Mouse (Mus musculus) midbrain, embryonic 10.5 days (tissue): ENCODE results near the gene Muc4. TPM values are rescaled to one million over a fixed set of nuclear protein-coding genes. Genes with fewer than 3 reads are reported as not detected.
A peak's percentile ranks its signal among the peaks of the same experiment; 100 is the strongest.

ENCODE experiments used
- DNase-seq: peaks from one replicate; pipeline ENCODE4 v3.0.0-alpha.2; 2017; ENCODE audit warnings: low spot score
- H3K27ac ChIP-seq: fragments of 300-500 bp; sonication (generic); replicated peaks from 2 replicates; pipeline ENCODE4 v1.5.1; 2016; ENCODE audit warnings: mild to moderate bottlenecking
- H3K27me3 ChIP-seq: fragments of 300-500 bp; sonication (generic); 2 replicates; pipeline ENCODE4 v1.6.1; 2016; ENCODE audit warnings: low read depth, mild to moderate bottlenecking; ENCODE audit not compliant: poor library complexity, severe bottlenecking
- H3K36me3 ChIP-seq: fragments of 300-500 bp; sonication (generic); 2 replicates; pipeline ENCODE4 v1.6.1; 2016; ENCODE audit warnings: mild to moderate bottlenecking, moderate library complexity
- H3K4me1 ChIP-seq: fragments of 300-500 bp; sonication (generic); 2 replicates; pipeline ENCODE4 v1.6.1; 2016
- H3K4me3 ChIP-seq: fragments of 300-500 bp; sonication (generic); 2 replicates; pipeline ENCODE4 v1.5.1; 2016; ENCODE audit warnings: mild to moderate bottlenecking, moderate library complexity
- H3K9me3 ChIP-seq: fragments of 300-500 bp; sonication (generic); replicated peaks from 2 replicates; pipeline ENCODE4 v1.6.1; 2016; ENCODE audit warnings: mild to moderate bottlenecking
- WGBS: fragments of 180-500 bp; shearing (Covaris S2); methylation state at CpG from one replicate; pipeline ENCODE4 v1.1.7; 2016; 5-methylcytosine and 5-hydroxymethylcytosine counted together
- polyA plus RNA-seq: library from polyadenylated mRNA; unstranded; fragments of >200 nt; fragmentation: Nextera tagmentation; extraction: Ambion mirVana; gene quantifications from 2 replicates; pipeline ENCODE4 v1.2.1, GENCODE M21; 2016

The Muc4 gene
- polyA plus RNA-seq, 1 experiment from 2014 or later, result 1.5 TPM

GRCm38 (mm10) chr16:32784840-32785239, 49.2 kb downstream of the Muc4 start:
- H3K4me1 ChIP-seq, result peaks cover 3% of the 10 kb centered on the region; the same call in 1 of the 2 replicates
- no peaks in the 10 kb centered on the region for H3K36me3 ChIP-seq
- no peaks in the 10 kb centered on the region for H3K9me3 ChIP-seq
- no peak overlapping the region for H3K27ac ChIP-seq
- 89% methylated on average over 13 of the region's 13 CpGs for WGBS
- no peaks in the 10 kb centered on the region for H3K27me3 ChIP-seq
- no peak overlapping the region for H3K4me3 ChIP-seq
- no peak for DNase-seq

GRCm38 (mm10) chr16:32790056-32790455, 54.4 kb downstream of the Muc4 start:
- 94% methylated on average over 5 of the region's 5 CpGs for WGBS
- Histone ChIP-seq H3K36me3 (no peaks in the 10 kb centered on the region), H3K9me3 (no peaks in the 10 kb centered on the region), H3K4me1 (no peaks in the 10 kb centered on the region), H3K27ac (no peak overlapping the region), H3K4me3 (no peak overlapping the region), H3K27me3 (no peaks in the 10 kb centered on the region)
- DNase-seq, result no peak

DNA sequence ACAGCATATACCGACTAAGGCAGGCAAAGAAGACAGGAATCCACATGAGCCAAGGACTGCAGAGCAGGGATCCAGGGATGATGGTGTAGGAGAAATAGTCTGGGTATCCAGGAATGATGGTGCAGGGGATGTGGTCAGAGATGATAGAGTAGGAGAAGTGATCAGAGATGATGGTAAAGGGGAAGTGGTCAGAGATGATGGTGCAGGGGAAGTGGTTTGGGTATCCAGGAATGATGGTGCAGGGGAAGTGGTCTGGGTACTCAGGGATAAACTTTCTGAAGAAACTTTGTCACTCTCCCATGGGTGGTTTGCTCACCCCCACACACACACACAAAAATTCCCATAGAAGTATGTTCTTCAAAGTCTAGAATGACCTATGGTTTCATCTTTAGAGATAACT, 59.5 kb downstream of the Muc4 start:
- no peak for DNase-seq
- H3K9me3 ChIP-seq, result no peaks in the 10 kb centered on the region
- no peaks in the 10 kb centered on the region for H3K36me3 ChIP-seq
- H3K4me1 ChIP-seq, result no peaks in the 10 kb centered on the region
- no peak overlapping the region for H3K4me3 ChIP-seq
- WGBS, result 83% methylated on average over 1 of the region's 1 CpGs
- H3K27ac ChIP-seq, result no peak overlapping the region
- no peaks in the 10 kb centered on the region for H3K27me3 ChIP-seq

DNA sequence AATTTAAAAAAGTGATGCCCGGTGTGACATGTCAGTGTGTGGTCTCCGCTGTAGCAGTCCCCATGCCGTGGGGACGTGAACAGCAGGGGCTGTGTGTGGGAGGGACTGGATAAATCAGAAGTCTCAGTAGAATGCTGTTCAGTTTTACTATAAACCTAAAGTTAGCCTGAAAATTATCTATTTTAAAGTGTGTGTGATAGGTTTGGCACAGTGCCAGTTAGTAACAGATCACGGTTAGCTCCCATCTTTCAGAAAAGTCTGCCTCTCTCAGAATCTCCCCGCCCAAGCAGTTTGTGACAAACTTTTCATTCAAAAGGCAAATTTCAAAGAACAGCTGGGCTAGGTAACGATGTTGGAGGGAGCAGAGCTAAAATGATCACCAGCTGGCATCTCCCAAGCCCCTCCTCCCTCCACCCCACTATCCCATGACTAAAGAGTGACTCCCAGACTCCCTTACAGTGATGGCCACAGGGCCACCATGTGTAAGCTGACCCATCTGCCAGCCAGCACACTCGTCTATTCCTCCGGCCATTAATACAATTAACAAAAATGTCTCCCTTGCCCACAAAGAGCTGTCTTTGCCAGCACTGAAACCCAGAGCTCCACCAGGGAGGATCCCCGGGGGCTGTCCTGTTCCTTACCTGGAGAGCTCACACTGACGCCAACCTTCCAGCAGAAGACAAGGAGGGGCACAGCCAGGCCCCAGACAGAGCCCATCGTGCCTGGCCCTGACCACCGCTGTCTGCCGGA, 61.2 kb downstream of the Muc4 start:
- 89% methylated on average over 14 of the region's 14 CpGs for WGBS
- Histone ChIP-seq H3K4me1 (no peaks in the 10 kb centered on the region), H3K27me3 (no peaks in the 10 kb centered on the region), H3K27ac (no peak overlapping the region), H3K9me3 (no peaks in the 10 kb centered on the region), H3K4me3 (no peak overlapping the region), H3K36me3 (no peaks in the 10 kb centered on the region)
- no peak for DNase-seq

DNA sequence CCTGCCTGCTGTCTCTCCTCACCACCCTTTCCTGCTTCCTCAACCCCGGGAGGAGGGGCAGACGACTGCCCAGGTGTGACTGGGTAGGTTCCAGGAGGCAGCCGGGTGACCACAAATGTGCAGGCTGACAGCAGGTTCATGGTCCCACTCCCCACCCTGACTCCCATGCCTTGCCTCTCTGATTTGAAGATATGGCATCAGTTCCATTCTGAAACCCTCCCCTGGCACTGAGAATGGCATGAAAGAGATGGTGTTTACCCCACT, 61.7 kb downstream of the Muc4 start, which contains the start of gene Muc20:
Gene Muc20 (minus strand): TSS at position 10 of the 264 bp plus-strand sequence.
- DNase-seq, result no peak
- H3K4me3 ChIP-seq, result no peak within 1 kb of the TSS
- H3K36me3 ChIP-seq, result no peaks in the 10 kb centered on the region
- H3K4me1 ChIP-seq, result no peaks in the 10 kb centered on the region
- WGBS, result 79% methylated on average over 3 of the region's 3 CpGs
- no peak within 1 kb of the TSS for H3K27ac ChIP-seq
- no peaks in the 10 kb centered on the region for H3K27me3 ChIP-seq
- H3K9me3 ChIP-seq, result no peaks in the 10 kb centered on the region

DNA sequence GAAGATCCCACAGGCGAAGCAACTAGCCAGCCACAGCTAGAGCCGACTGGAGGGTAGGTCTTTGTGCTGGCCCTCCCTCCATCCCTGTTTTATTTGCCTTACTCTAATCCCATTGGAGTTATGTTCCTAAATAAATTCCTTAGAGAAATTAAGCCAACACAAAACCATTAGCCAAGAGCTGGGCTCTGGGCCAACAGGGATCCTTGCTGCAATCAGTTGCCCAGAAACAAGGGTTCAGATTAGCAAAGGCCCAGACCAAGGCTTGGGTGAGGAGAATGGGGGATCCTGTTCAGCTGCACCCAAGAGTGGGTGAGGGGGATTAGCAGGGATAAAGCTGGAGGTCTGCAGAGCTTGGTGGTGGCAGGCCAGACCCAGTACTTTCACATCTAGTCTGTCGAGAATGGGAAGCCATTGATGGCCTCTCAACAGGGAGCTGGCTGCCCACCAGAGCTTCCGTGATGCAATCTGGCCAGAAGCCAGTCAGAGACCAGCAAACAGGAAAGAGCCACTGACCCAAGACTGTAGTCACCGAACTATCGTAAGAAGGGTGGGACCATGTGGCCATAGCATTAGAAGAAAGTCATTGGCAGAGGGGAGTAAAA, 67.7 kb downstream of the Muc4 start:
- DNase-seq, result no peak
- Histone ChIP-seq H3K9me3 (no peaks in the 10 kb centered on the region), H3K27me3 (no peaks in the 10 kb centered on the region), H3K36me3 (no peaks in the 10 kb centered on the region), H3K4me1 (peaks cover 35% of the 10 kb centered on the region), H3K4me3 (no peak overlapping the region), H3K27ac (no peak overlapping the region)
- 69% methylated on average over 6 of the region's 6 CpGs for WGBS

DNA sequence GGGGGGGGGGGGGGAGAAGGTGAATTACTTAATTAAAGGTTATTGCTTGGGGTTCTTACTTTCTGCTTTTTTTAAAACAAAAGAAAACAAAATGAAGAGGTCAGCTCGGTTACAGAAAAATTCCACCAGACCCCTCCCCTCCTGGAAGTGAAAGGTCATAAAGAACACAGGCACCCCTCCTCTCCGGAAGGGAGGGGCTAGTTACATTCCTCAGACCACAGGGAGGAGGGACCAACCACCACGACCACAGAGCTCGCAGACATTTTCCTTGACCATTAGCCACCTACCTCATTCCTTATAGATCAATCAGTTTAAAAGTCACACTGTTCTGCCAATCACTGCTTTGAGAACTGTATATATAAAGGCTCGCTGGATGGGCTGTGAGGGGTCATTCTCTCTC, 68.2 kb downstream of the Muc4 start:
- 67% methylated on average over 5 of the region's 5 CpGs for WGBS
- H3K4me1 ChIP-seq, result peaks cover 35% of the 10 kb centered on the region

GRCm38 (mm10) chr16:32805151-32805550, 69.5 kb downstream of the Muc4 start:
- no peaks in the 10 kb centered on the region for H3K27me3 ChIP-seq
- no peaks in the 10 kb centered on the region for H3K9me3 ChIP-seq
- H3K4me1 ChIP-seq, result peaks cover 35% of the 10 kb centered on the region
- H3K27ac ChIP-seq, result no peak overlapping the region
- no peaks in the 10 kb centered on the region for H3K36me3 ChIP-seq
- no peak for DNase-seq
- no peak overlapping the region for H3K4me3 ChIP-seq
- WGBS, result 93% methylated on average over 7 of the region's 7 CpGs

More for the DNA sequence above, 68.2 kb downstream of the Muc4 start:
- Histone ChIP-seq H3K4me3 (no peak overlapping the region), H3K27ac (no peak overlapping the region), H3K9me3 (no peaks in the 10 kb centered on the region), H3K36me3 (no peaks in the 10 kb centered on the region), H3K27me3 (no peaks in the 10 kb centered on the region)
- no peak for DNase-seq

- 58% methylated on average over 8 of the region's 8 CpGs for WGBS
- Histone ChIP-seq H3K27ac (0 out of 2 replicates have a peak overlapping the region, but pooled peaks have one; percentile 66), H3K27me3 (no peaks in the 10 kb centered on the region), H3K4me3 (no peak overlapping the region), H3K36me3 (no peaks in the 10 kb centered on the region), H3K9me3 (no peaks in the 10 kb centered on the region), H3K4me1 (peaks cover 35% of the 10 kb centered on the region)
- no peak for DNase-seq
Measured at GRCm38 (mm10) chr16:32807408-32808185, 71.9 kb downstream of the Muc4 start.

- H3K27ac ChIP-seq, result no peak within 1 kb of the TSS
- no peaks in the 10 kb centered on the region for H3K36me3 ChIP-seq
- WGBS, result 83% methylated on average over 4 of the region's 4 CpGs
- no peaks in the 10 kb centered on the region for H3K9me3 ChIP-seq
- H3K4me3 ChIP-seq, result no peak within 1 kb of the TSS
- no peak for DNase-seq
- peaks cover 39% of the 10 kb centered on the region for H3K4me1 ChIP-seq
- peaks cover 9% of the 10 kb centered on the region for H3K27me3 ChIP-seq
Measured at GRCm38 (mm10) chr16:32810321-32810720, 74.6 kb downstream of the Muc4 start, which contains the start of gene Smbd1. TSS of gene Smbd1 (minus strand) at chr16:32810477.

DNA sequence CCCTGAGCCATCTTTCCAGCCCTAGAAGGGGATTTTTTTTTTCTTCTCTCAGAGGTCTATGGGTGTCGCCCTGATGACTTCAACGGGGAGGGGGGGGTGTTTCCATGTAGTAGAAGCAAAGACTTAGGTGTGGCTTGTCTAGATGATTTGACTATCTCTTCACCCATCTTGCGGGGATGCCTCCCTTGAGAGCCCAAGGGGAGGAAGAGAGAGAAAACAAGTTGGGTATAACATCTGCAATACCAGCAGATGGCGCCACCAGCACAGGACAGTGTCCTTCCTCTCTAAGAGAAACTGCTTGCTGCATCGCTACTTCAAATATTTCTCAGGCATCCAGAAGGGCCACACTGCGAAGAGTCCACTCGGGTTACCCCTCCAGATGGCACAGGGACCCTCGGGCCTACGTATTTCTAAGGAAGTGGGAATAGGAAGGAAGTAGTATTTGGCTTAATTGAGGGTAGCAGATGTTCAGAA, 77.2 kb downstream of the Muc4 start:
- DNase-seq, result peak; percentile 84
- Histone ChIP-seq H3K36me3 (no peaks in the 10 kb centered on the region), H3K4me3 (no peak overlapping the region), H3K9me3 (no peaks in the 10 kb centered on the region), H3K4me1 (peaks cover 24% of the 10 kb centered on the region), H3K27me3 (peaks cover 12% of the 10 kb centered on the region), H3K27ac (no peak overlapping the region)
- 5% methylated on average over 9 of the region's 9 CpGs for WGBS

DNA sequence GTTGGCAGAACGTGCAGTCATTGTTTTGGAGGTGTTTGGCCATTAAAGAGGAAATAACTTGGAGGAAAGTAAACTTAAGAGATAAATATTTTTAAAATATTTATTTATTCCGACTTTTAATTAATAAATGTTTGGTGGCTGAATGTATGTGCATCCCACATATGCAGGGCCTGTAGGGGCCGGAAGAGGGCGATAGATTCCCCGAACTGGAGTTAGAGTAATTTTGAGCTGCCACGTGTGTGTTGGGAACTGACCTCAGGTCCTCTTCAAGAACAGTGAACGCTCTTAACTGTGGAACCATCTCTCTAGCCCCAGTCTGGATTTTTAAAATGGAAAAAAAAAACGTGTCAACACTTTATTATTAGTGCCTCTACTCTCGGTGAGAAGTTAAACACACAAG, 77.7 kb downstream of the Muc4 start:
- H3K4me3 ChIP-seq, result no peak overlapping the region
- no peak for DNase-seq
- WGBS, result 48% methylated on average over 9 of the region's 9 CpGs

GRCm38 (mm10) chr16:32813771-32814170, 78.1 kb downstream of the Muc4 start:
- peaks cover 19% of the 10 kb centered on the region for H3K4me1 ChIP-seq
- H3K4me3 ChIP-seq, result no peak overlapping the region
- H3K27me3 ChIP-seq, result peaks cover 12% of the 10 kb centered on the region
- H3K9me3 ChIP-seq, result no peaks in the 10 kb centered on the region
- no peak overlapping the region for H3K27ac ChIP-seq
- no peaks in the 10 kb centered on the region for H3K36me3 ChIP-seq
- no peak for DNase-seq
- WGBS, result 78% methylated on average over 3 of the region's 3 CpGs

More for the DNA sequence above, 77.7 kb downstream of the Muc4 start:
- Histone ChIP-seq H3K27ac (no peak overlapping the region), H3K36me3 (no peaks in the 10 kb centered on the region), H3K9me3 (no peaks in the 10 kb centered on the region), H3K4me1 (peaks cover 19% of the 10 kb centered on the region), H3K27me3 (peaks cover 12% of the 10 kb centered on the region)
